Mouse (Mus musculus) stomach, postnatal 0 days (tissue): ENCODE measurements around the gene Zfp524. TPM values are rescaled to one million over a fixed set of nuclear protein-coding genes. Genes with fewer than 3 reads are reported as not detected.
"Not testable (repeated sequence)": the region's sequence is repeated elsewhere in the genome, so short reads cannot be mapped to it uniquely, and the experiment has no call there.

Source experiments
- ATAC-seq: fragments of 200-750 bp; cut with Nextera tagmentation; 2 replicates; pipeline ENCODE4 v1.8.0; 2017; ENCODE audit not compliant: low FRiP score, low TSS enrichment
- DNase-seq: peaks from one replicate; pipeline ENCODE4 v3.0.0-alpha.2; 2016; ENCODE audit warnings: low spot score
- H3K27ac ChIP-seq: fragments of 300-500 bp; sonication (generic); replicated peaks from 2 replicates; pipeline ENCODE4 v1.5.1; 2014; ENCODE audit warnings: mild to moderate bottlenecking, control low read depth
- H3K27me3 ChIP-seq: fragments of 300-500 bp; sonication (generic); 2 replicates; pipeline ENCODE4 v1.6.1; 2014; ENCODE audit warnings: low read length; ENCODE audit not compliant: control insufficient read depth, insufficient read depth
- H3K36me3 ChIP-seq: fragments of 300-500 bp; sonication (generic); 2 replicates; pipeline ENCODE4 v1.6.1; 2014; ENCODE audit warnings: low read length, mixed read lengths; ENCODE audit not compliant: control insufficient read depth, insufficient read depth
- H3K4me1 ChIP-seq: fragments of 300-500 bp; sonication (generic); replicated peaks from 2 replicates; pipeline ENCODE4 v1.6.1; 2014; ENCODE audit warnings: antibody characterized with exemption; ENCODE audit not compliant: control insufficient read depth, insufficient read depth
- H3K4me2 ChIP-seq: fragments of 300-500 bp; sonication (generic); replicated peaks from 2 replicates; pipeline ENCODE4 v1.6.1; 2014; ENCODE audit warnings: low read depth, mild to moderate bottlenecking, control low read depth, moderate library complexity
- H3K4me3 ChIP-seq: fragments of 300-500 bp; sonication (generic); 2 replicates; pipeline ENCODE4 v1.5.1; 2014; ENCODE audit warnings: low read depth, low read length, control low read depth
- H3K9ac ChIP-seq: fragments of 300-500 bp; sonication (generic); 2 replicates; pipeline ENCODE4 v1.6.1; 2014; ENCODE audit warnings: mild to moderate bottlenecking, low read length, control low read depth, mixed read lengths
- H3K9me3 ChIP-seq: fragments of 300-500 bp; sonication (generic); 2 replicates; pipeline ENCODE4 v1.6.1; 2016; ENCODE audit warnings: low read length; ENCODE audit not compliant: control insufficient read depth
- CTCF ChIP-seq: IDR thresholded peaks from 2 replicates; pipeline ENCODE4 v1.5.1; 2016; ENCODE audit warnings: antibody characterized with exemption, low read depth, mild to moderate bottlenecking, moderate library complexity
- EP300 ChIP-seq: optimal IDR thresholded peaks from 2 replicates; pipeline ENCODE3; 2016; ENCODE audit warnings: antibody characterized with exemption
- WGBS: fragments of 180-500 bp; shearing (Covaris S2); extraction: QIAGEN DNeasy Blood & Tissue Kit; methylation state at CpG from one replicate; pipeline ENCODE4 v1.1.7; 2014; 5-methylcytosine and 5-hydroxymethylcytosine counted together
- polyA plus RNA-seq: library from polyadenylated mRNA; unstranded; fragments of >200 nt; fragmentation: Nextera tagmentation; extraction: Ambion mirVana; gene quantifications from 2 replicates; pipeline ENCODE4 v1.2.1, GENCODE M21; 2015

Gene Zfp524
- polyA plus RNA-seq, 1 experiment from 2014 or later: 14.0 TPM

DNA sequence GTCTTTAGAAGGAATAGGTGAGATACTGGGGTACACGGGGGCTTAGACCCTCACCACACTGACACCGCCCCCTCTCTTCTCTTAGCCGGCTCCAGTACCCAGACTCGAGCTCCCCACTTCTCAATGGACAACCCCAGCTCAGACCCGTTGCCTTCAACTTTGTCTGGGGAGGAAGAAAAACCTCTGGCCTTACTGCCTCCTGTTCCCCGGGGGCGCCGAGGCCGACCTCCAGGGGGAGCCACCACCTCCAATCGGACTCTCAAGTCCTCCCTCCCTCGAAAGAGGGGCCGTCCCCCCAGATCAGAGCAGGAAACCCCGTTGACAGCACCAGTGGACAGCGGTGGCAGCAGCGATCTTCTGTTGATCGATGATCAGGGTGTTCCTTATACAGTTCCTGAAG is 3.1 kb downstream of the Zfp524 start:
- WGBS: 89% methylated on average over 16 of the region's 16 CpGs
- Histone ChIP-seq H3K4me3 (no peak overlapping the region), H3K36me3 (peaks cover 8% of the 10 kb centered on the region), H3K9me3 (no peaks in the 10 kb centered on the region), H3K4me2 (no peak overlapping the region), H3K4me1 (peaks cover 3% of the 10 kb centered on the region; the same call in 1 of the 2 replicates), H3K27ac (no peak overlapping the region), H3K27me3 (no peaks in the 10 kb centered on the region), H3K9ac (no peak overlapping the region)
- DNase-seq (no peak), ATAC-seq (no peak)
- peak; percentile 39 for TF ChIP-seq CTCF
- no peak for TF ChIP-seq EP300

DNA sequence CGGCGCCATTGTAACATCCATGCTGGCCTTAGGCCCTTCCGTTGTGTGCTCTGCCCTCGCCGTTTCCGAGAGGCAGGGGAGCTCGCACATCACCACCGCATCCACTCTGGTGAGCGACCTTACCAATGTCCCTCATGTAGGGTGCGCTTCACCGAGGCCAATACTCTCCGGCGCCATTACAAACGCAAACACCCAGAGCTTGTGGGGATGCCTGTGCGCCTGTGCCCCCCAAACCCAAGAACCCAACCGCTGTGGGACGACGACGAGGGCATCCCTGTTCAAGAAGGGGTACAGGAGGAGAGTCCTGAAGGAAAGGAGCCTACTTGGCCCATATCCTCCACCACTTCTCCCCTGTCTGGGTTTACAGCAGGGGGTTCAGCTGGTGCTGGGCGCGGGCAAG is 3.7 kb downstream of the Zfp524 start:
- Histone ChIP-seq H3K27me3 (no peaks in the 10 kb centered on the region), H3K4me1 (peaks cover 3% of the 10 kb centered on the region; the same call in 1 of the 2 replicates), H3K4me3 (no peak overlapping the region), H3K4me2 (no peak overlapping the region), H3K9me3 (no peaks in the 10 kb centered on the region), H3K27ac (no peak overlapping the region), H3K36me3 (peaks cover 2% of the 10 kb centered on the region; the same call in 1 of the 2 replicates), H3K9ac (no peak overlapping the region)
- 97% methylated on average over 21 of the region's 21 CpGs for WGBS
- ATAC-seq (no peak), DNase-seq (no peak)
- TF ChIP-seq CTCF (no peak), EP300 (no peak)

DNA sequence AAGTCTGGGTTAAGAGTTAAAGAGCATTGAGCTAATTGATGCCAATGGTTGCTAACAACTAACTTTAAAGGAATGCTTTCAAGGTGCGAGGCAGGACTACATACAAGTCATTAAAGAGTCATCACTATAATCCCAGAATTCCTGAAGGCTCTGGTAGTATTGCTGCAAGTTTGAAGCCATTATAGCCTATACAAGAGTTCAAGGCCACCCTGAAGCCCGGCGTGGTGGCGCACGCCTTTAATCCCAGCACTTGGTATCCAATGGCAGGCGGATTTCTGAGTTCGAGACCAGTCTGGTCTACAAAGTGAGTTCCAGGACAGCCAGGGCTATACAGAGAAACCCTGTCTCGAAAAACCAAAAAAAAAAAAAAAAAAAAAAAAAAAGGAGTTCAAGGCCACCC is 5.4 kb downstream of the Zfp524 start:
- H3K9me3 ChIP-seq, H3K4me1 ChIP-seq, DNase-seq, ATAC-seq, H3K36me3 ChIP-seq, H3K27me3 ChIP-seq: not testable (repeated sequence)
- Histone ChIP-seq H3K27ac (peak overlapping the region; percentile 97), H3K4me3 (peak overlapping the region; percentile 91), H3K4me2 (peak overlapping the region; percentile 74), H3K9ac (peak overlapping the region; percentile 28; the same call in 1 of the 2 replicates)
- WGBS: 22% methylated on average over 8 of the region's 8 CpGs

DNA sequence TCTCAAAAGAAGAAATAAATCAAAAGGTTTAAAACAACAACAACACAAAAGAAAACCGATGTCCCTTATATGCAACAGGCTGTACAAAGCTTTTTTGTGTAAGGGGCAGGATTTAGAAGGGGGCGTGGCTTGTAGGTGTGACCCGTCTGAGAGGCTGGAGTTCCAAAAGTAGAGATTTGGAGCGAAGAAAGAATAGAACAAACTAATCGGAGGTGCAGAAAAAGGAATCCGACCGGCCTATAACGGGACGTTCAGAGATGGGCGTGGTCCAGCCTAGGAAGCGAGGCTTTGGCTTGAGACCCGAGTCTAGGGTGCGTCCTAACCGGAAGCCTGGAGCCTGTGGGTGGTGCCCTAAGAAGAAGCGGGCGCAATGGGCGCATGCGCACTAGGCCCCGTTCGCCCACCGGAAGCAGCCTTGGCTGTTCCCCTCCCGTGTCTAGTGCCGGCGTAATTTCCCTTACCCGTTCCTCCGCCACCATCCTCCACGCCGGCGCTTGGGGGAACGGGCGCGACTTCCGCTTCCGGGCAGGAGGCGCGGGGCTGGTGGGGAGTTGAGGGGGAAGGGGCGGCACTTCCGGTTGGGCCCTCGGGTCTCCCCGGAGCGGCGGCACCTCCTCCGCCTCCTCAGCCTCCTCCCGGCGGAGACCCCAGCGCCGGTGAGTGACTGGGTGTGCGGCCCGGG is 5.9 kb downstream of the Zfp524 start, which contains the start of the genes Zfp865 and Ccdc106:
TSS of gene Zfp865 (plus strand) at position 377 of the 682 bp plus-strand sequence.
TSS of gene Ccdc106 (plus strand) at position 554 of the 682 bp plus-strand sequence.
- Histone ChIP-seq H3K27me3 (no peaks in the 10 kb centered on the region), H3K4me1 (peaks cover 3% of the 10 kb centered on the region; the same call in 1 of the 2 replicates), H3K9ac (peak within 1 kb of the TSS; percentile 98), H3K27ac (peak within 1 kb of the TSS; percentile 97), H3K36me3 (peaks cover 5% of the 10 kb centered on the region), H3K4me3 (peak within 1 kb of the TSS; percentile 91), H3K9me3 (no peaks in the 10 kb centered on the region), H3K4me2 (peak within 1 kb of the TSS; percentile 74)
- no peak for TF ChIP-seq EP300
- TF ChIP-seq CTCF: peak; percentile 14; the same call in 1 of the 2 replicates
- under 1% methylated on average over 45 of the region's 49 CpGs for WGBS
- ATAC-seq: peak; percentile 91
- peak; percentile 99 for DNase-seq

DNA sequence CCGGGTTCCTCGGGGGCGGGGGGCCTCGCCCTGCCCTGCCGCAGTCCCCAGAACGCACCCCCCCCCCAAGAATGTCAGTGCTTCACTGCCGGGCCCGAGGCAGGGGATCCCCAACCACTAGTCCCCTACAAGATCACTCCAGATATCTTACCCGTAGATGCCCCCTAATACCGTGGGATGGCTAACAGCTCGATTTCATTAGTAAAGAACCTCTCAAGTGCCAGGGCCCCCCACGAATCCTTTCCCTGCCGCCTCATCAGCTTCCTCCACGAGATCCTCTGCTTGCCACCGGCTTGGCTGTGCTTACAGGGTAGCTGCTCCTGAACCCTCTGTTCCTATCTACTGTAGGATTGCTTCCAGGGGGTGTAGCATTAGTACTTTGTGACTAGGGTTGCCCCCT is 6.5 kb downstream of the Zfp524 start:
- Histone ChIP-seq H3K27me3 (no peaks in the 10 kb centered on the region), H3K9ac (peak overlapping the region; percentile 98), H3K36me3 (peaks cover 5% of the 10 kb centered on the region), H3K4me1 (peaks cover 3% of the 10 kb centered on the region; the same call in 1 of the 2 replicates), H3K4me2 (peak overlapping the region; percentile 74), H3K9me3 (no peaks in the 10 kb centered on the region), H3K27ac (peak overlapping the region; percentile 97), H3K4me3 (peak overlapping the region; percentile 91)
- no peak for DNase-seq
- no peak for TF ChIP-seq CTCF
- TF ChIP-seq EP300: no peak
- WGBS: 0% methylated on average over 15 of the region's 15 CpGs
- ATAC-seq: 0 out of 2 replicates have a peak, but pooled peaks have one; percentile 3

DNA sequence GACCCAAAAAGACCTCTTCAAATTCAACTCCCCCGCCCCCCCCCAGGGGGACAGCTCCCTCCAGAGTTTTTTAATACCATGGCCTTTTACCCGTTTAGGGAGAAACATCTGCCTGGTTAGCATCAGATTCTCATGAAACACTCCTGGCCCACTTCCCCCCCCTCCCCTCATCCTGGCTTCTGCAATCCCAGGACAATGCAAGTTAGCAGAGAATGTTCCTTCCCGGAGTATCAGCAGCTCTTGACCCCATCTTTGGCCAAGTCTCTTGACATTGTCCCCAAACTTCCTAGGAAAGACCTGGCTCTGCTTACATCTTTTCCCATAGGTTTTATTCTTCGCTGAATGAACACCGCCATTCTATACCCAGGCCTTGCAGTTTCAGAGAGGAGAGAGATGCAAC is 7.0 kb downstream of the Zfp524 start:
- ATAC-seq (no peak), DNase-seq (no peak)
- Histone ChIP-seq H3K4me3 (peak overlapping the region; percentile 91), H3K4me1 (no peaks in the 10 kb centered on the region; the same call in 1 of the 2 replicates), H3K27ac (0 out of 2 replicates have a peak overlapping the region, but pooled peaks have one; percentile 13), H3K36me3 (peaks cover 5% of the 10 kb centered on the region), H3K4me2 (peak overlapping the region; percentile 74), H3K9ac (peak overlapping the region; percentile 98), H3K27me3 (no peaks in the 10 kb centered on the region), H3K9me3 (no peaks in the 10 kb centered on the region)
- no peak for TF ChIP-seq CTCF
- TF ChIP-seq EP300: no peak
- 41% methylated on average over 5 of the region's 5 CpGs for whole genome bisulfite sequencing
